Mouse (Mus musculus) erythroblast, embryonic 14.5 days (primary cell): ENCODE results near the gene Krt78.

Experiments used
- GATA1 ChIP-seq: IDR thresholded peaks from 2 replicates; pipeline ENCODE4 v1.6.1; 2012; ENCODE audit warnings: low read length, inconsistent platforms, mixed read lengths
- TAL1 ChIP-seq: IDR thresholded peaks from 3 replicates; pipeline ENCODE4 v1.6.1; 2012; ENCODE audit warnings: low read length, inconsistent platforms, mixed read lengths

DNA sequence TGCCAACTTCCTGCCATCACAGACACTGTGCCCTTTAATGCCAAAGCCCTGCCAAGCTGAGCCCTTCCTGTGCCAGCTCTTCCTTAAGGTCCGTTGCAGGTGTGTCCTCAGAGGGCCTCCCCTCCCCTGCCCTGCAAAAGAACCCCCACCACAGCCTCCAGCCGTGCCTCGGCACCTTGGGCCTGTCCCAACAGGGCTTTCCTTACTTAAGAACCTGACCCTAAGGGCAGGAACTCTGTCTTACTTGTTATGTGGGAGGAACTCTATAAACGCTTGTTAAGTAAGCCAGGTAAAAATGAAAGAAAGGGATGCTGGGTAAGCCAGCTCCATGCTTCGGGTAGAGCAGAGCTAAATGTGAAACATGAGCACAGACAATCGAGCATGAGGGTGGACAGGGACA lies 21.1 kb downstream of the Krt78 start:
- TF ChIP-seq TAL1 (no peak), GATA1 (no peak)
